Mouse (Mus musculus) cerebellum, adult 9-10 months (tissue): Measurements from ENCODE around the gene AC192777.2.
"Not testable (repeated sequence)": the region's sequence is repeated elsewhere in the genome, so short reads cannot be mapped to it uniquely, and the experiment has no call there.

Experiments
- DNase-seq: peaks from one replicate; pipeline ENCODE4 v3.0.0; 2022

Gene AC192777.2

DNA sequence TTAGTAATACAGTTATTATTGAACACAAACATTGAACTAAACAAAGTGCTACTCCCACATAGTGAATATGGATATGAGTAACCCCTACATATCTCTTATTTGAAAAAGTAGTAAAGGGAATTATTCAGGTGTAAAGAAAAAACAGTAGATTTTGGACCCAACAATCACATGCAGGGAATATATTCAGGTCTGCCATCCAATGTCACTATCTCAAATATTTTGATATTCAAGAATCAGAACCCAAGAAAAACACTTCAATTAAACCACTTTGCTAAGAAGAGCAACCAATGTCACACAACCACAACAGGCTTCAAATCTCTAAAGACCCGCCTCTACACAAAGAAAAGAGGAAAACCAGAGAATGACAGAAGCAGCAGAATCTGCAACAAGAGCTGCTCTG is at the start of gene AC192777.2:
TSS of gene AC192777.2 (plus strand) at position 301 of the 400 bp plus-strand sequence.
- DNase-seq, result not testable (repeated sequence)

DNA sequence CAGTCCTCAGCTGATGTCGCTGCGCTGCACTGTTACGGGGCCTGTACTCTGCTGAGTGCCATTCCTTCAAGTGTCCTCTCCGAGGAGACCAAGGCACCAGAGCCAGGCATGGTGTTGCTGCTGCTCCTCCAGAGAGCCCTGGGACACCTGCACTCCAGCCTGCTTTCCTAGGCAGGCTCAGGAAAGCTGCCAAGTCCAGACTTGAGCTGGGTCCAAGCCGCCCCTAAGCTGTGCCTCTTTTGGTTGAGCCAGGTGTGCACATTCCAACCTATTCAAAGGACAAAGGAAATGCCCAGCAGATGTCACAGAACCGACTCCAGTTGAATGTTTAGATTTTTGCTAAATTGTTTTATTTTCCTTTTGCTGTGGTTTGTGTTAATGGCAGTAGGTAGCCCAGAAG is 20.9 kb downstream of the AC192777.2 start:
- DNase-seq, result not testable (repeated sequence)

DNA sequence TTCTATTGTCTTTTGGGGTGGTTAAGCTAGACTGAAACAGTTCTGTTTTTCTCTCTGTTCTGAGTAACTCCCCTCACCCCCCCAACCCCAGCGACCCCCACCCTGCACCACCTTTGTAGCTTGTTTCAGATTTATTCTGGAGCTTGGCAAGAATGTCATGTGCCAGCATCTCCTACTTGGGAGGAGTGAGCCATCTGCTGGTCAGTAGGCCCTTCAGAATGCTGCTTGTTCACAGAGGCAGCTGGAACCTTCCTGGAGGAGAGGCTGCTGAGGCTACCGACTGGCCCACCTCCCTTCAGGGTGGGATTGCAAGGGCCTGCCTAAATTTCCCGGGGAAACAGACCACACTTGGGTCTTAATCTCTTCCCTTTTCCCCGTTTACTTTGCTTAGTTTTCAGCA is 21.6 kb downstream of the AC192777.2 start:
- not testable (repeated sequence) for DNase-seq
